Mouse (Mus musculus): ENCODE data around the gene Bves. TPM values are rescaled to one million over a fixed set of nuclear protein-coding genes. Genes with fewer than 3 reads are reported as not detected.

Gene Bves
- polyA plus RNA-seq, 1 experiment = 0.70 TPM

- Histone ChIP-seq H3K27me3 (ENCODE audit: control insufficient read depth, insufficient read depth, low read length) (no peaks in the 10 kb centered on the region), H3K4me1 (replicated peaks; ENCODE audit: control insufficient read depth, insufficient read depth, low read length) (no peaks in the 10 kb centered on the region), H3K36me3 (ENCODE audit: control insufficient read depth, insufficient read depth, low read length) (no peaks in the 10 kb centered on the region), H3K4me3 (ENCODE audit: control insufficient read depth, insufficient read depth, low read length) (no peak overlapping the region), H3K27ac (ENCODE audit: control insufficient read depth, insufficient read depth, low read length) (no peak overlapping the region)
- DNase-seq = no peak
- no peak for TF ChIP-seq POLR2A (IDR thresholded peaks at IDR 0.05; ENCODE audit: control insufficient read depth, extremely low read depth, insufficient read depth, low read length, poor library complexity)
- WGBS = 94% methylated on average over 5 of the region's 5 CpGs
Measured at GRCm38 (mm10) chr10:45318922-45319321, 16.6 kb upstream of the Bves start.

GRCm38 (mm10) chr10:45320296-45320695, 15.3 kb upstream of the Bves start:
- Histone ChIP-seq H3K27ac (ENCODE audit: control insufficient read depth, insufficient read depth, low read length) (no peak overlapping the region), H3K4me1 (replicated peaks; ENCODE audit: control insufficient read depth, insufficient read depth, low read length) (no peaks in the 10 kb centered on the region), H3K27me3 (ENCODE audit: control insufficient read depth, insufficient read depth, low read length) (no peaks in the 10 kb centered on the region), H3K4me3 (ENCODE audit: control insufficient read depth, insufficient read depth, low read length) (no peak overlapping the region), H3K36me3 (ENCODE audit: control insufficient read depth, insufficient read depth, low read length) (no peaks in the 10 kb centered on the region)
- no peak for DNase-seq
- WGBS = 85% methylated on average over 3 of the region's 3 CpGs
- TF ChIP-seq CTCF (IDR thresholded peaks at IDR 0.05; ENCODE audit: borderline replicate concordance, control insufficient read depth, extremely low read depth, insufficient read depth, low read length, poor library complexity) (no peak), POLR2A (IDR thresholded peaks at IDR 0.05; ENCODE audit: control insufficient read depth, extremely low read depth, insufficient read depth, low read length, poor library complexity) (no peak)

GRCm38 (mm10) chr10:45324159-45324558, 11.4 kb upstream of the Bves start:
- no peaks in the 10 kb centered on the region for H3K4me1 ChIP-seq (replicated peaks; ENCODE audit: control insufficient read depth, insufficient read depth, low read length)
- DNase-seq = no peak
- TF ChIP-seq POLR2A (IDR thresholded peaks at IDR 0.05; ENCODE audit: control insufficient read depth, extremely low read depth, insufficient read depth, low read length, poor library complexity) (no peak), CTCF (IDR thresholded peaks at IDR 0.05; ENCODE audit: borderline replicate concordance, control insufficient read depth, extremely low read depth, insufficient read depth, low read length, poor library complexity) (no peak)
- 85% methylated on average over 1 of the region's 1 CpGs for WGBS
- H3K36me3 ChIP-seq (ENCODE audit: control insufficient read depth, insufficient read depth, low read length) = no peaks in the 10 kb centered on the region
- no peak overlapping the region for H3K4me3 ChIP-seq (ENCODE audit: control insufficient read depth, insufficient read depth, low read length)
- no peak overlapping the region for H3K27ac ChIP-seq (ENCODE audit: control insufficient read depth, insufficient read depth, low read length)
- no peaks in the 10 kb centered on the region for H3K27me3 ChIP-seq (ENCODE audit: control insufficient read depth, insufficient read depth, low read length)

GRCm38 (mm10) chr10:45328196-45329000, 7.2 kb upstream of the Bves start:
- Histone ChIP-seq H3K4me1 (replicated peaks; ENCODE audit: control insufficient read depth, insufficient read depth, low read length) (no peaks in the 10 kb centered on the region), H3K4me3 (ENCODE audit: control insufficient read depth, insufficient read depth, low read length) (no peak overlapping the region), H3K27me3 (ENCODE audit: control insufficient read depth, insufficient read depth, low read length) (no peaks in the 10 kb centered on the region), H3K36me3 (ENCODE audit: control insufficient read depth, insufficient read depth, low read length) (no peaks in the 10 kb centered on the region), H3K27ac (ENCODE audit: control insufficient read depth, insufficient read depth, low read length) (no peak overlapping the region)
- TF ChIP-seq CTCF (IDR thresholded peaks at IDR 0.05; ENCODE audit: borderline replicate concordance, control insufficient read depth, extremely low read depth, insufficient read depth, low read length, poor library complexity) (no peak), POLR2A (IDR thresholded peaks at IDR 0.05; ENCODE audit: control insufficient read depth, extremely low read depth, insufficient read depth, low read length, poor library complexity) (no peak)
- no peak for DNase-seq
- WGBS = 89% methylated on average over 7 of the region's 7 CpGs

- WGBS = 50% methylated on average over 7 of the region's 7 CpGs
- H3K27me3 ChIP-seq (ENCODE audit: control insufficient read depth, insufficient read depth, low read length) = 0 out of 2 replicates have a peak, but pooled peaks cover 8% of the 10 kb centered on the region
- no peak for TF ChIP-seq POLR2A (IDR thresholded peaks at IDR 0.05; ENCODE audit: control insufficient read depth, extremely low read depth, insufficient read depth, low read length, poor library complexity)
- H3K4me3 ChIP-seq (ENCODE audit: control insufficient read depth, insufficient read depth, low read length) = no peak overlapping the region
- H3K27ac ChIP-seq (ENCODE audit: control insufficient read depth, insufficient read depth, low read length) = no peak overlapping the region
- H3K4me1 ChIP-seq (replicated peaks; ENCODE audit: control insufficient read depth, insufficient read depth, low read length) = no peaks in the 10 kb centered on the region; the same call in 1 of the 2 replicates
- no peaks in the 10 kb centered on the region for H3K36me3 ChIP-seq (ENCODE audit: control insufficient read depth, insufficient read depth, low read length)
- no peak for DNase-seq
Measured at GRCm38 (mm10) chr10:45334925-45335324, 647 bp upstream of the Bves start.

GRCm38 (mm10) chr10:45339106-45339505, 3.5 kb downstream of the Bves start:
- no peak for TF ChIP-seq CTCF (IDR thresholded peaks at IDR 0.05; ENCODE audit: borderline replicate concordance, control insufficient read depth, extremely low read depth, insufficient read depth, low read length, poor library complexity)
- TF ChIP-seq POLR2A (IDR thresholded peaks at IDR 0.05; ENCODE audit: control insufficient read depth, extremely low read depth, insufficient read depth, low read length, poor library complexity) = no peak
- 0 out of 2 replicates have a peak, but pooled peaks cover 8% of the 10 kb centered on the region for H3K27me3 ChIP-seq (ENCODE audit: control insufficient read depth, insufficient read depth, low read length)
- H3K4me1 ChIP-seq (replicated peaks; ENCODE audit: control insufficient read depth, insufficient read depth, low read length) = no peaks in the 10 kb centered on the region; the same call in 1 of the 2 replicates
- WGBS = 89% methylated on average over 7 of the region's 7 CpGs
- no peak overlapping the region for H3K27ac ChIP-seq (ENCODE audit: control insufficient read depth, insufficient read depth, low read length)
- H3K36me3 ChIP-seq (ENCODE audit: control insufficient read depth, insufficient read depth, low read length) = no peaks in the 10 kb centered on the region
- H3K4me3 ChIP-seq (ENCODE audit: control insufficient read depth, insufficient read depth, low read length) = no peak overlapping the region
- no peak for DNase-seq

- DNase-seq = no peak
- H3K4me3 ChIP-seq (ENCODE audit: control insufficient read depth, insufficient read depth, low read length) = no peak overlapping the region
- no peaks in the 10 kb centered on the region for H3K4me1 ChIP-seq (replicated peaks; ENCODE audit: control insufficient read depth, insufficient read depth, low read length)
- no peak overlapping the region for H3K27ac ChIP-seq (ENCODE audit: control insufficient read depth, insufficient read depth, low read length)
- H3K36me3 ChIP-seq (ENCODE audit: control insufficient read depth, insufficient read depth, low read length) = no peaks in the 10 kb centered on the region
- H3K27me3 ChIP-seq (ENCODE audit: control insufficient read depth, insufficient read depth, low read length) = no peaks in the 10 kb centered on the region
- 85% methylated on average over 4 of the region's 4 CpGs for WGBS
- no peak for TF ChIP-seq CTCF (IDR thresholded peaks at IDR 0.05; ENCODE audit: borderline replicate concordance, control insufficient read depth, extremely low read depth, insufficient read depth, low read length, poor library complexity)
- no peak for TF ChIP-seq POLR2A (IDR thresholded peaks at IDR 0.05; ENCODE audit: control insufficient read depth, extremely low read depth, insufficient read depth, low read length, poor library complexity)
Measured at GRCm38 (mm10) chr10:45344381-45344780, 8.8 kb downstream of the Bves start.
